Mouse (Mus musculus) cerebellum, postnatal 10 days (tissue): ENCODE measurements around the gene Patl1.
A peak's percentile ranks its signal among the peaks of the same experiment; 100 is the strongest.
"Not testable (repeated sequence)": the region's sequence is repeated elsewhere in the genome, so short reads cannot be mapped to it uniquely, and the experiment has no call there.

Experiments
- DNase-seq, 2 experiments: peaks; one replicate each; pipeline ENCODE4 v3.0.0; 2021; ENCODE audit warnings: mixed read lengths in 2 of 2

Gene Patl1

DNA sequence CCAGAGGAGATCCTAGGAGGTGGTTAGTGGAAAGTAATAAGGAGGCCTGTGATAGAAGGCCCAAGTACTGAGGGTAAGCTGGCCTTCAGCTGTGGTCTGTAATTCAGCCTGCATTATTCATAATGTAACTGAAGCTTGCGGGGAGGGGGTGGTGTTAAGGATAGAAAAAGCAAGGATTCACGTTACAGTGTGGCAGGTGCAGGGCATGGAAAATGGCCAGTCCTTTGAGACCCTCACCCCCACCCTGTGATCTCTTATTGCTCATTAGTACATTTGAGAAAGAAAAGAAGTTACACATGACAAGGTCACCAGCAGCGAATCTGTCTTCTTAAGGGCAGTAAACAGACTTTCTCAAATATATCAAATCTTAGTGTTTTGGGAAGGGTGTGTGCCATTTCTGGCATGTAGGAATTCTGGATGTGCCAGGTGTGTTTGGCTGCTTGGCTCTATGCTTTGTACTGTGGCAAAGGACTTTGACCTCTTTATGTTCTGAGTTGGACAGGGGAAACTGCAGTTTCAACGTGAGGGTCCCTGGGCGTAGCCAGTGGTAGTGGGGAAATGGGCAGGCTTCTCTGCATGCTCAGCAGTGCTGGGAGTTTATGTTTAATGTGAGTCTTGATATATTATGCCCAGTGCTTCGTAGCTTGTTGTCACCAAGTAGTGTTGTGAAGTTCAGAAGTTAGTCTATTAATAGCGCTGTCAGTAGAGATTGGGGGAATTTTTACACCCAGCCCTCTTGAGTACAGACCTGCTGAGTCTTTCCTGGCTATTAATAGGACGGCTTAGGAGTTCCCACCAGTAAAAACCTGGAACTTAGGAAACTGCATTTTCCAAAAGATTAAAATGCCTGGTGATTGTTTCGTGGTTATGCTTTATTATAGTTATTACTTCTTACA lies 57.2 kb downstream of the Patl1 start:
- no peak for DNase-seq

- no peak for DNase-seq
Observed at GRCm38 (mm10) chr19:11973511-11974222, 61.5 kb downstream of the Patl1 start.

GRCm38 (mm10) chr19:11974223-11974540 lies 62.0 kb downstream of the Patl1 start:
- no peak for DNase-seq

DNA sequence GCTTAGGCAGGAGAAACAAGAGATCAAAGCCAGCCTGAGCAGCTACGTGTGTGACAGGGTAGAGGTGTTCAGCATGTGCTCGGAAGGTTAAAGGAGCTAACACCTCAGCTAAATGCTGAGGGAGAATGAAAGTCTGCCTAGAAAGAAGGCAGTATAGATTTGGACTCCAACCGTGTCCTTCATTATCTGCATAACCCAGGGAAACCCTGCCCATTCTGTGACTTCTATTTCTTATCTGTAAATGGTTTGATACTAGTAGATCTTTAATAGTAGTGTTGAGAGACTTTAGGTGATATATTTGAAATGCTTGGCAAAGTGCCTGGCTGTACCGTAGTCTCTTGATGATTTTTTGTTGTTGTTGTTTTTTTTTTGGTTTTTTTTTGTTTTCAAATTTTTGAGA lies 63.5 kb downstream of the Patl1 start:
- no peak for DNase-seq

- no peak for DNase-seq
Observed at GRCm38 (mm10) chr19:11977363-11977762, 65.2 kb downstream of the Patl1 start.

DNA sequence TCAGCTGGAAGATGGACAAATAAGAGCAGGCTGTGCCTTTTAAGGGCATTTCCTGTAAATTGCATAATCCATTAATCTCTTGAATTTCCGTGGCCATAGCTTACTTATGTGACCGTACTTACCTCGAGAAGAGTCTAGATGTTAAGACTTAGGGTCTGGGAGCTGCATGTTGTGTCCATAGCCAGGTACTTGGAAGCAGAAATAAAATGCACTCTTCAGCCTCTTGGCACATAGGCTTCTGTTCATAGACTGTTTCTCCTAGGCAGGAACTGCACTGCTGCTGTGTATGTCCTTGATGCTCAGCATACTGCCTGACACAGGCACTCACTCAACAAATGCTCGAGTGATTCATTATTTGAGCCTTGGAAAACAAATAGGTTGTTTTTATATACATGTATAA lies 68.3 kb downstream of the Patl1 start:
- DNase-seq = no peak

DNA sequence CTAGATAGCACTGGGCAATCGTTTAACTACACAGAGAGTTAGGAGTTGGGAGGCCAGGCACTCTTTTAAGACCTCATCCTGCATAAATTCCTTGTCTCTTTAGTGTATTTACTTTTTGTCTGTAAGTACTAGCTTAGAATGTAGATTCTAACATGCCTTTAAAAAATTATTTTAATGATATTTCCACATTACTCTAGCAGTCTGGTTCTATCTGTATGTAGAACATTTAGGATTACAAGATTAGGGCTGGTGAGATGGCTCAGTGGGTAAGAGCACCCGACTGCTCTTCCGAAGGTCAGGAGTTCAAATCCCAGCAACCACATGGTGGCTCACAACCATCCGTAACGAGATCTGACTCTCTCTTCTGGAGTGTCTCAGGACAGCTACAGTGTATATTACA lies 72.4 kb downstream of the Patl1 start:
- not testable (repeated sequence) for DNase-seq

- DNase-seq = no peak
Observed at GRCm38 (mm10) chr19:11987841-11988240, 75.6 kb downstream of the Patl1 start.

DNA sequence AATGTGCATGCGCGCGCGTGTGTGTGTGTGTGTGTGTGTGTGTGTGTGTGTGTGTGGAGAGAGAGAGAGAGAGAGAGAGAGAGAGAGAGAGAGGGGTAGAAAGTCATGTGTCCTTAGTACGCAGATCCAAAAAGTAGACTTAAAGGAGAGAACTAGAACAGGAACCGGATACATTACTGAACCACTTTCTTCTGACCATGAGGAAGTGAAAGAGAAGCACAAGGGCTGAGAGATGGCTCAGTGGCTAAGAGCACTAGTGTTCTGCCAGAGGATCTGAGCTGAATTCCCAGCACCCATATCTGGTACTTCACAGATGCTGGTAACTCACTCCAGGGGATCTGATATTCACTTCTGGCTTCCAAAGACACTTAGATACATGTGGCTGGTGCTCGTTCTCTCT lies 77.1 kb downstream of the Patl1 start:
- no peak for DNase-seq

DNA sequence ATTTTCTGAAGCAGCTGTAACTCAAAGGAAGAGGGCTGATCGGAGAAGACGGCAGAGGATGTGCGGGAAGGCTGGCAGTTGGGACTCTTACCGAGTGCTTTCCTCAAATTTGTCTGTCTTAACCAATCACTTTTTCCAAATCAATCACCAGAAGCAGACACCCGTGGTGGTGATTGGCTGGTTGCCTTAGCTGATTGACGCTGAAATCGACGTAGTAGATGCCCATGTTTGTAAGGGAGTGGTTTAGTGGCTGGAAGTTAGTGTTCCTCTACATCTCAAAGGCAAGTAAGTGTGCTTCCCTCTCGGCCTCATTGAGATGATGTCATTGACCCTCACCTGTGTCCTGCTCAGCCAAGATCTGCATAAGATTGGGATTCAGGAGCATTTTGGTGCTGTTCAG lies 79.8 kb downstream of the Patl1 start:
- no peak for DNase-seq

DNA sequence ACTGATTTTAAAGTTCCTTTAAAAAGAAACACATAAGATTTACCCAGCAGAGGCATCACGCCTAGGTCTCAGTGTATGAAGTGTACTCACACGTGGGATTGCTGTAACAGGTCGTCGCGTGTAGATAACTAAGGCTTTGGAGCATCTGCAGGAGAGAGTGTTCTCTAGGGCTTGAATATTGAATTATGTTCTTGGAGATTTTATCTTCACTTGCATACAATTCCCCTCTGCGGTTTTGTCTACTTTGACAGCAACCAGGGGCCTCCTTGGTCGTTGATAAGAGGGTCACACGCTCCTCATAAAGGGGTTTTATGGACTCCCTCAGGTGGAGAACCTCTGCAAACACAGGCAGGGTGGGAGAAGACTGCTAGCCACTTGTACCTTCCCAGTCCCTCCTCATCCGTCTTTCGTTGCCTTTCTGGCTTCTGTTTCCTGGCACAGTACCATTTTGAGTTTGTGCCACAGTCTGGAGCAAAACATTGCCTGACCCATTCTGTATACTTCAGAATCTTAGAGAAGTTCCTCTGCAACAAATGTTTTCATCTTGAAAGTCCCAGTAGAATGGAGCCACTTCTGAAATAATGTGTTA lies 80.3 kb downstream of the Patl1 start:
- DNase-seq = peak; percentile 21 to 35
